Mouse (Mus musculus): ENCODE results near the gene Rbm33.

The Rbm33 gene

DNA sequence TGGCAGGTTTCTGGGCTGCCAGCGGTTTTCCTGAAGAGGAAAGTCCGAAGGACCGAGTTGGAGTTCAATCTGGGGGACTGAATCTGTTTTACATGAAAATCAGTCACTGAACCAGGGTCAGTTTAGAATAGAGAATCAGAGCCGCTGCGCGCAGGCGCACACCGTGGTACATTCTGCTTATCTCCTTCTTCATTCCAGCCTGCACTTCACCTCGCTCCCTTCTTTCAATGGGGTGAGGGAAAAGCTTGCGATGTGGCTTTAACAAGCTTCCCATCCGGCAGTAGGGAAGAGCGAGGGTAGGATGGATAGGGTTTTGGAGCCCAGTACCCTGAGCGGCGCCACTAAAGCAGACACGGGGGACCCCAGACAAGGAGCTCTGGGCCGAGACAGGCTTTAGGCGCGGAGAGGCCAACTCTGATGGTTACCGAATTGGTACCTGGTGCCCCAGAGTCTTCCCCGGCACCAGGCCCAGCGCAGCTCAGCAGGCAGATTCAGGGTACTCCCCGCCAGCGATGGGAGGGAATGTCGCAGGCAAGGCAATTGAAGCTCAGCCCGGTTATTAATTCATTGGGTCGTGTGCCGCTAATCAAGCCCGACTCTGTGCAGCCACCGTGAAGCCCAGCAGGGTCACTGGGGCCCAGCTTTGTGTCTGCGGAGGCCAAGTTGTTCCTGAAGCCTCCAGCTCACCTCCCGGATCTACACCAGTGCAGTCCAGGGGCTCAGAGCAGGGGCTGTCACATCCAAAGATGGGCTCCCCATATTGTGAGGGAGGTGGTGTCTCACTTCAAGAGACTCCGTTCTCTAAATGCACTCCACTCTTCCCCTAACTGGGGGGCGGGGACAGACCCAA, 146.0 kb downstream of the Rbm33 start:
- DNase-seq (ENCODE audit: low read depth): no peak

DNA sequence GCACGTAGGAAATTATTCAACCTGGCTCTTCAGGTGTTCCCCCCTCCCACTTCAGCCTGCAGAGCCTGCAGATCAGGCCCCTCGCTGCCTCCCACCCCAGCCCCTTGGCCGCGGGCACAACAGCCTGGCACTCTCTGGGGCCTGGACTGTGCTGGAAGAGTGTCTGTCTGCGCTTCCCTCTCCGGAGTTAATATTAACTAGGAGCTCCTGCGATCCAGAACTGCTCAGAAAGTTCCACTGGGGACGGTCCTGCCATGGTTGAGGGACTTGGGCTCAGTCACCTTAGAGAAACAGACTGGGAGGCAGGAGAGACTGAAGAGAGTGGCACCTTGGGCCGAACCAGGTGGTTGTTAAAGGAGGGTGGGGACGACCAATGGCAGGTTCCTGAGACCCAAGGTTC, 146.7 kb downstream of the Rbm33 start:
- no peak for DNase-seq (ENCODE audit: low read depth)

DNA sequence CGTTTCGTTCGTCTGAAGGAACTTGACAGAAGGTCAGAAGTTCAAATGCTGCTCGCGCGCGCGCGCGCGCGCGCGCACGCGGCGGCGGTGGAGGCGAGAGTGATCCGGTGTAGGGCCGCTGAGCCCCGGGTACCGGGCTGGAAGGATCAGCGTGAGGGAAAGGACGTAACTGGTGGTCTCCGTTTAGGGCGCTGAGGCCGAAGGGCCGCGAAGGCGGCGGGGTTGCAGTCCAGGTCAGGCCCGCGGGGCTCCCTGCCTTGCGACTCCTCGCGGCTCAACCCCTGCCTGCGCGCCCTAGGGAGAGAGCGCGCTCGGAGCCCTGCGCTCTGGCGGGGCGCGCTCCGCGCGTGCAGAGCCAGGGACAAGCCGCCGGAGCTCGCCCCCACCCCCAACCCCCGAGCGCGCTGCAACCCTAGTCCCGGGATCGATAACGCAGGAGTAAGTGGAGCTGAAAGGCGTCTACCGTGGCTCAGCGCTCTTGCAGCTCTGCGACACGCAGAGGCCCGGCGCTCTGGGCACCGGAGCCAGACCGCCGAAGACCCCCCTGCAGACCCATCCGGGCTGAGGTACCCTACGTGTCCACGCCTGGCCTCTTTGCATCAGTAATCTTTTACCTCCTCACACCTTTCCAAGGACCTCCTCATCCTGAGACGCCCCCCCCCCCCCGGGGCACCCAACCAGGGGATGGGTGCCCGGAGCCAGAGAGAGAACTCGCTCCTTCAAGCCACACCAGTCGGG, 147.6 kb downstream of the Rbm33 start:
- DNase-seq (ENCODE audit: low read depth): no peak

DNA sequence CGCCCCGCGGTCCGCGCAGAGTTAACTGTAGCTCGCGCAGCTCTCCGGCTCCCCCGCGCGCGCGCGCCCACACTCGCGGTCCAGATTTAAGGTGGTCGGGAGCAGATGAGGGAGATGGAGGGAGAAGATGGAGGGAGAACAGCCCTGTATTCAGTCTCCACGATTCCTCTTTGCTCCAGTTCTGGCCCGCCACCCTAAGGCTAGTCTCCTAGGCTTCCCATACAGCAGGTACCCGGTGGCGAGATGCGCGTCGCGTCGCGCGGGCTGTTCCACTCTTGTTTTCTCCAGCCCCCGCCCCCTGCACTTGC, 148.1 kb downstream of the Rbm33 start:
- DNase-seq (ENCODE audit: low read depth): no peak

DNA sequence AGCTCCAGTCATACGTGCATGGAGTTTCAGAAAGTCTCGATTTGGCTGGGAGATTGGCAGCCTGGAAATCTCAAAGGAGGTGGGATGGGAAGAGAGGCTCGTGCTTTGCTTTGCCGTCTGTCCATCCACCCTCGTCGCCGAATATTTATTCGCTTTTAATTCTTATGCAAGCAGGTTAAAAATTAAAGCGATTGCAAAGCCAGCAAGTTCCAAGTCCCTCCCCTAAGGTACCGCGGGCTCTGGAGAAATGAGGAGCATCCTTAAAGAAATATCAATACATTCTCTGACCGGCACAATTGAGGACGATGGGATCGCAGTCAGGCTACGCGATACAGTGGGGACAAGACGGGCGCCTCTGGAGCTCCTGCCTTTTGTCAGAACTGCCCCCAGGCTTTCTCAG, 148.6 kb downstream of the Rbm33 start:
- DNase-seq (ENCODE audit: low read depth): no peak

DNA sequence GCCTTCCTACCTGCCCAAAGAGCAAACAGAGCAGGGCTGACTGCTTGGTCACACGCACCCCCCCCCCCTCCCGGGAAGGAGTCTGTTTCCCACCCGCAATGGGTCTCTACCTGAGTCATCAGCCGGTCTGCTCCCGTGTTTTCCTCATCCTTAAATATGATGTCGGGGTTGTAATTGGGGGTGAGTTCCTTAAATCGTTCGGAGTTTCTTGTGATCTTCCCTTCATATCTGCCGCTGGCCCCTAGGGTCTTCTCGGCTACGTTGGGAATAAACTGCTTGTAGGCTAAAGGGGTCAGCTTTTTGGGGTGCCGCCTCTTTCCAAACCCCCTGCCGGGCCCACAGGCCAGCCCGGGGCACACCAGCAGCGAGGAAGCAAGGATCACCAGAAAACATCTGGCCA, 149.4 kb downstream of the Rbm33 start:
- DNase-seq (ENCODE audit: low read depth): no peak

DNA sequence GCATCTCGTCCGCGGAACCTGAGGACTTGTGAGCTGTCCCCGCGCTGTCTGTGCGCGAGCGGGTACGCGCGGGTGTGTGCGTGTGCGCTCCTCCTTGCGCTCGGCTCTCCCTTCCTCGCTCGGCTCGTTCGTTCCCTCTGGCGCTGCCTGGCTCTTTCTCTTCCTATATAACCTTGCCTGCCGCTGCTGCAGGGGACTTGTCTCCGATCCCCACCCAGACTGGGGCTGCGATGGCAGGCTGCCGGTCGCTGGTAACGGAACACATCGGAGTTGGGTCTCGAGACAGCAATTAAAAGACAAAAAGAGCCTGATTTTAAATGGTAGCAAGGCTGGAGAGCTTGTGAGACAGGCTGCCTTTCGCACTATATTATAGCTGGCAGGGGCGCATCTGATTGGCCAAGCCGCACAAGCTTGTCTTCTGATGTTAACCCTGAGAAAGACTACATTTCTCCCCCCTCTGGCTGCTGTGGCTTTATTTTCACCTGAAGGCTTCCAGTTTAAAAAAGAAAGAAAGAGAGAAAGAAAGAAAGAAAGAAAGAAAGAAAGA, 149.9 kb downstream of the Rbm33 start, which contains the start of gene Shh:
Shh (minus strand) TSS at position 497 of the 547 bp plus-strand sequence.
- DNase-seq (ENCODE audit: low read depth): no peak

Measured in c-Kit-positive CD71-positive TER-119-negative erythroid progenitor cells, embryonic 14.5 days (primary cell).